Mouse (Mus musculus): ENCODE data around the gene Riok1. TPM values are rescaled to one million over a fixed set of nuclear protein-coding genes. Genes with fewer than 3 reads are reported as not detected.

Gene Riok1
- polyA plus RNA-seq, 1 experiment from 2014 or later: 34.2 TPM

DNA sequence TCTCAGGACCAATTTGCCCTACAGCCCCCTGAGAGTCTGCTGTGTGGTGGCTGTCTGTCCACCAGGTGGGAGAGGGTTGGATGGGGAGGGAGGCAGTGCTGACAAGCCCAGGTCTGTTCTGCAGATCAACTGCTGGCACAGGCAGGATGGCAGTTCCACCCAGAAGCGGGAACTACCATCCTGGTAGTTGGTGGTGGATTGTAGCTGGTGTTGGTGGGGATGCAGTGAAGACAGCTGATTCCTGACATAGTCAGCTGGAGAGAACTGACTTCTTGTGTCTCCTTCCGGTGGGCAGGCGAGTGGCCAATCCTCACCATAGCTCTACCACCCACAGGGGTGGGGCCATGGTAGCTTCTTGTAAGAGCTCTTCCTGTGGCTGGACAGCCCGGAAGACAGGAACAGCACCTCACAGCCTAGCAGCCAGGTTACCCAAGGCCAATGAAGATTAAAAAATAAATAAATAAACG, 26.3 kb upstream of the Riok1 start:
- ATAC-seq (ENCODE audit: insufficient number of reproducible peaks, low FRiP score): no peak
- no peak overlapping the region for H3K9ac ChIP-seq
- H3K27ac ChIP-seq (ENCODE audit: poor library complexity, severe bottlenecking): no peak overlapping the region
- H3K4me2 ChIP-seq: no peak overlapping the region
- no peak overlapping the region for H3K4me3 ChIP-seq
- H3K4me1 ChIP-seq (replicated peaks): no peaks in the 10 kb centered on the region
- 70% methylated on average over 5 of the region's 5 CpGs for WGBS
- H3K9me3 ChIP-seq (replicated peaks): 0 out of 2 replicates have a peak, but pooled peaks cover 2% of the 10 kb centered on the region
- H3K27me3 ChIP-seq (replicated peaks): no peaks in the 10 kb centered on the region
- H3K36me3 ChIP-seq: no peaks in the 10 kb centered on the region

DNA sequence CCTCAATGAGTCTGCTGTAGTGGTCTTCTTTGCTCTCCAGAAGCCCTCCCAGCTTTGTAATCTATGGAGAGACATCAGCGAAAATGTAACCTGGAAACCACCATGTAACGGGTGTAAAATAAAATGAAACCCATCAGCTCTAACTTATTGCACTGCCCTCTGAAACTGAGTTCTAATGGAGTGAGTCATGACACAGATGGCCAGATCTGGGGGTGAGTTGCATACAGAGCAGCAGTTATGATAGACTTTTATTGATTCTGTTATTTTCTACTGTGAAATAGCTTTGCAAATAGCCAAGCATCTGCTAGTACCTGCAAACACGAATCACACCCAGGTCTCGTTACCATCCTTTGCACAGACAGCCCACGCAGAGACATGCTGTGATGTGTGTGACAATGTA, 24.4 kb upstream of the Riok1 start:
- no peak for ATAC-seq (ENCODE audit: insufficient number of reproducible peaks, low FRiP score)
- Histone ChIP-seq H3K4me1 (replicated peaks) (no peaks in the 10 kb centered on the region), H3K9ac (no peak overlapping the region), H3K36me3 (no peaks in the 10 kb centered on the region), H3K4me2 (no peak overlapping the region), H3K27ac (ENCODE audit: poor library complexity, severe bottlenecking) (no peak overlapping the region), H3K4me3 (no peak overlapping the region), H3K9me3 (replicated peaks) (peaks cover 8% of the 10 kb centered on the region; the same call in 1 of the 2 replicates), H3K27me3 (replicated peaks) (no peaks in the 10 kb centered on the region)
- WGBS: 76% methylated on average over 5 of the region's 5 CpGs

DNA sequence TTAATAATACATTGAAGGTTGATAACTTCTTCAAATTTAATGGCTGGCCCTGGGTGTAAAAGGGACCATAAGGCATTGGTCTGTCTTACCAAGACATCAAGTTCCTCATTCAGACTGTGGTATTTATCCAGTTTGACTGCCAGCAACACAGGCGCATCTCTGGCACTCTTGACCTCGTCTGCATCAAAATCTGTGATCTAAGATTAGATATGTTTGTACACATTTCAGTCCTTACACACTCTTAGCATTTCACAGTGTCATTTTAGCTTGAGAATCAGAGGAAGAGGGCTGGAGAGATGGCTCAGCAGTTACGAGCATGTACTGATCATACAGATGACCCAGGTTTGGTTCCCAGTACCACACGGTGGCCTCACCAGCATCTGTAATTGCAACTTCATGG, 21.2 kb upstream of the Riok1 start:
- Histone ChIP-seq H3K4me3 (no peak overlapping the region), H3K9ac (no peak overlapping the region), H3K27ac (ENCODE audit: poor library complexity, severe bottlenecking) (no peak overlapping the region), H3K36me3 (no peaks in the 10 kb centered on the region), H3K4me1 (replicated peaks) (no peaks in the 10 kb centered on the region), H3K4me2 (no peak overlapping the region), H3K9me3 (replicated peaks) (peaks cover 11% of the 10 kb centered on the region; the same call in 1 of the 2 replicates), H3K27me3 (replicated peaks) (no peaks in the 10 kb centered on the region)
- ATAC-seq (ENCODE audit: insufficient number of reproducible peaks, low FRiP score): no peak
- WGBS: 83% methylated on average over 4 of the region's 4 CpGs

DNA sequence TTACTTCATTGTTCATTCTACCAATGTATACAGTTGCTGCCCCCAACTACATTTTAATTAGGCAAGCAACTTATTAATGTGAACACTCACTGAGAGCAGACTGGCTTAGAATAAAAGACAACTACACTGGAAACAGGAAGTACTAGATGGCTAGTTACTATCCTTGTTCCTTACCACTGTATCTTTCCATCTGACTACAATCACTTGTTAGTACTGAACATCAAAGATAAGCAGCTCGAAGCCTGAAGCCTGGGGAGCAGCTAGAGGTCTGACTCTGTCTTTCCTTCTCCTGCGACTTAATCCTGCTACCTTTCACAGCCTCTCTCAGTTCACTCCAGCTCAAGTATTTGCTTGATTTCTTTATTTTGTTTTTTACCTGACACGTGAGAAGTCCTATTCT, 18.0 kb upstream of the Riok1 start:
- Histone ChIP-seq H3K36me3 (no peaks in the 10 kb centered on the region), H3K4me3 (no peak overlapping the region), H3K27ac (ENCODE audit: poor library complexity, severe bottlenecking) (no peak overlapping the region), H3K4me1 (replicated peaks) (no peaks in the 10 kb centered on the region), H3K9ac (no peak overlapping the region), H3K27me3 (replicated peaks) (no peaks in the 10 kb centered on the region), H3K9me3 (replicated peaks) (peaks cover 11% of the 10 kb centered on the region; the same call in 1 of the 2 replicates), H3K4me2 (no peak overlapping the region)
- WGBS: 61% methylated on average over 3 of the region's 3 CpGs
- ATAC-seq (ENCODE audit: insufficient number of reproducible peaks, low FRiP score): no peak

DNA sequence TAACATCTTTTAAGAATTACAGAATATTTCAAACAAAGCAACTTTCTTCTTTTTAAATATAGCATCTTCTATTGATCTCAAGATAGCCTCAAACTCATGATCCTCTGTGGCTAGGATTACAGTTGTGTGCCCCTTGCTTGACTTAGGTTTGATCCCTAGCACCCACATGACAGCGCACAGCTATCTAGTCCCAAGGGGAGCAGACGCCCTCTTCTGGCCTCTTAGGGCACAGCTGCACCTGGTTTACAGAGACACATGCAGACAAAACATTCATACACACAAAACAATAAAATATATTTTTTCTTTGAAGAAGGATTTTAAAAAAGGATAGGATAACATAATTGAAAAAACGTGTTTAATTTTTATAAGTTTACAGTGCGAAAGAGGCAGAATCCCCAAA, 10.9 kb upstream of the Riok1 start:
- Histone ChIP-seq H3K4me3 (no peak overlapping the region), H3K9me3 (replicated peaks) (no peaks in the 10 kb centered on the region), H3K4me1 (replicated peaks) (peaks cover 4% of the 10 kb centered on the region; the same call in 1 of the 2 replicates), H3K4me2 (no peak overlapping the region), H3K9ac (no peak overlapping the region), H3K27ac (ENCODE audit: poor library complexity, severe bottlenecking) (no peak overlapping the region), H3K36me3 (no peaks in the 10 kb centered on the region), H3K27me3 (replicated peaks) (no peaks in the 10 kb centered on the region)
- 42% methylated on average over 4 of the region's 4 CpGs for WGBS
- no peak for ATAC-seq (ENCODE audit: insufficient number of reproducible peaks, low FRiP score)

DNA sequence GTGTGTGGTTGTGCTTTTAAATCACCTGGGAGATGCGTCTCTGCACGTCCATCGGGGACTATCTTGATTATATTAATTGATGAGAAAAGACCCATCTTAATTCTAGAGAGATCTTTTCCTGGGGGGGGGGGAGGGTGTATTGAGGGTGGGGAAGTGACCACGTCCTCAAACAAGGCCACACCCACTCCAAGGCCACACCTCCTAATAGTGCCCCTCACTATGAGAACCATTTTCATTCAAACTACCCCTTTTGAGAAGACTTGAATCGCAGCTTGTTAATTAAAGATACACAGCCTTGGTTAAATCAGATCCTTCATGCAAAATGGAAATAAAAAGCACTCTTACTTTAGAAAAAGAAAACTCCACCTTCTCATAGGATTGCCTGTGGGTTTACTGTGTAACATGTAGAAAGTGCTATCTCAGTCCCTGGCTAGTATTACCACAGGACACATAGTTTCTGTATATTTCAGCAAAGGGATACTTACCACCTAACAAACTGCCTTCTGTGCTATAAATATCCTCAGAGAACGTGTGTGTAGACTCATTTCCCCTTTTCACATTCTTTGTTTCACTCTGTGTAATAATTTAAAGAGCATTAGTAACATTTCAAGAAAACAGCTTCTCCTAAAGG, 9.1 kb upstream of the Riok1 start:
- Histone ChIP-seq H3K9ac (no peak overlapping the region), H3K4me1 (replicated peaks) (peaks cover 4% of the 10 kb centered on the region; the same call in 1 of the 2 replicates), H3K36me3 (no peaks in the 10 kb centered on the region), H3K4me2 (no peak overlapping the region), H3K9me3 (replicated peaks) (no peaks in the 10 kb centered on the region), H3K27me3 (replicated peaks) (no peaks in the 10 kb centered on the region), H3K4me3 (no peak overlapping the region), H3K27ac (ENCODE audit: poor library complexity, severe bottlenecking) (no peak overlapping the region)
- ATAC-seq (ENCODE audit: insufficient number of reproducible peaks, low FRiP score): no peak
- 56% methylated on average over 6 of the region's 6 CpGs for WGBS

DNA sequence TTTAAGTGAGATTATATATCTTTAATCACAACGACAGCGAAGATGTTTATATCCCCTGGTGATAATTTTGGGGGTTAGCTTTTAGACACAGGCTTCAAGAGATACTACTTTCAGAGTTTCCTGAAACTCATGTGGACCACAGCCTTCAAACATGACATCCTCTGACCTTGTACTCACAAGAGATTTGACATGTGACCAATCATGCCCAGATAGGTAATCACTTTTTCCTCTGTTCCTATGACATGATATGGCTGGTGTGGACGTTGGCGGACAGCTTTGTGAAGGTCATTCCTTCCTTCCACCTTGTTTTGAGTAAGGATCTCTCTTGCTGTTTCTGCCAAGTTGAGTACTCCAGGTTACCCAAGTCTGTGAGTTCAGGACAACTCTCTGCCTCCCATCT, 8.4 kb upstream of the Riok1 start:
- H3K27me3 ChIP-seq (replicated peaks): no peaks in the 10 kb centered on the region
- no peak overlapping the region for H3K27ac ChIP-seq (ENCODE audit: poor library complexity, severe bottlenecking)
- no peak overlapping the region for H3K4me2 ChIP-seq
- H3K9me3 ChIP-seq (replicated peaks): no peaks in the 10 kb centered on the region
- no peak overlapping the region for H3K9ac ChIP-seq
- ATAC-seq (ENCODE audit: insufficient number of reproducible peaks, low FRiP score): no peak
- H3K36me3 ChIP-seq: no peaks in the 10 kb centered on the region
- H3K4me3 ChIP-seq: no peak overlapping the region
- WGBS: 59% methylated on average over 4 of the region's 4 CpGs
- peaks cover 4% of the 10 kb centered on the region; the same call in 1 of the 2 replicates for H3K4me1 ChIP-seq (replicated peaks)

DNA sequence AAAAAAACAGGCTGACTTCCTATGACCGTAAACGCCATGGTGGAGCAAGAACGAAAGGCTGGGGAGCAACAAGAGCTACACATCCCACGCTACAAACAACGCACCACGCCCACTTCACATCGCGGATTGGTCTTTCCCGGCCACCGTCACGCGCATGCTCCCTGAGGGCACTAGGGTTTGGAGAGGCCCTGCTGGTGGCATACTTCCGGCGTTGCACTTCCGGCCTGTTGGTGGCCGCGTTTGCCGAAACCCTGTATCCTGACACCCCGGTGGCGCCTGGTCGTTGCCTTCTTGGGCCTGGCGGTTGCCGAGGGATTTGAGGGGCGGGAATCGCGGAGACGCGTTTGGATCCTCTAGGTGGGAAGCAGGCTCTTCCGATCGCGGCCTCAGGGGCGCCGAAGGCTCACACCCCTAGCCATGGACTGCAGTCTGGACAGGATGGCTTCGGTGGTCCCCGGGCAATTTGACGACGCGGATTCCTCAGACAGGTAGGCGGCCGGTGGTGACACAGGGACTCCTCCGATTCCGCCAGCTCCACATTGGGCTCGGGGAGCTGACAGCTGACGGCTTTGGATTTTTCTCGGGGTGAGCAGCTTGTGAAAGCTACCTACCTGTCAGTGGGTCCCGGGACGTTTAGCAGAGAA, 371 bp downstream of the Riok1 start, which contains the start of gene Cage1:
Gene Cage1, minus strand, starts transcription at position 26 of the 644 bp plus-strand sequence.
- peak; percentile 94 for ATAC-seq (ENCODE audit: insufficient number of reproducible peaks, low FRiP score)
- H3K36me3 ChIP-seq: peaks cover 24% of the 10 kb centered on the region
- WGBS: under 1% methylated on average over 47 of the region's 47 CpGs

DNA sequence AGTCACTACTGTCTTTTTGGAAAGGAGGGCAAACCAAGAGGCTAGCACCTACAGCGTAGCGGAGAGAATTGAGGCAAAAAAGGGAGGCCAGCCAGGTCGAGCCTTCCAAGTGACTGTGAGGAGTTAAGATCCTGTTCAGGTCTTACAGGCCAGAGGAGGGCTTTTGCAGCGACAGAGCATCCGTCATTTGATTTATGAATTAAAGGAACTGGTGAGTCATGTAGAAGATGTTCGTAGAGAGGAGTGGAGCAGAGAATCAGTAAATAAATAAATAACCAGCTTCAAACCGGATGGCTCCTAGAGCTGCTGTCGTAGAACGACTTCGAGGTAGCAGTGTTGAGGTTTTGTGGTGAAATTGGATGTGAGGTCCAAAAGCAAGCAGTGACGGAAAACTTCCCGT, 1.0 kb downstream of the Riok1 start:
- H3K36me3 ChIP-seq: peaks cover 28% of the 10 kb centered on the region
- H3K9ac ChIP-seq: peak overlapping the region; percentile 88
- no peak for ATAC-seq (ENCODE audit: insufficient number of reproducible peaks, low FRiP score)
- no peaks in the 10 kb centered on the region for H3K27me3 ChIP-seq (replicated peaks)
- peak overlapping the region; percentile 70 for H3K4me3 ChIP-seq
- H3K27ac ChIP-seq (ENCODE audit: poor library complexity, severe bottlenecking): no peak overlapping the region
- H3K4me2 ChIP-seq: peak overlapping the region; percentile 92
- H3K4me1 ChIP-seq (replicated peaks): peaks cover 22% of the 10 kb centered on the region
- no peaks in the 10 kb centered on the region for H3K9me3 ChIP-seq (replicated peaks)
- 41% methylated on average over 12 of the region's 12 CpGs for WGBS

More for the DNA sequence above, 371 bp downstream of the Riok1 start, which contains the start of gene Cage1:
- Histone ChIP-seq H3K9ac (peak within 1 kb of the TSS; percentile 88), H3K4me2 (peak within 1 kb of the TSS; percentile 92), H3K4me3 (peak within 1 kb of the TSS; percentile 70), H3K27ac (ENCODE audit: poor library complexity, severe bottlenecking) (peak within 1 kb of the TSS; percentile 61; the same call in 1 of the 2 replicates), H3K4me1 (replicated peaks) (peaks cover 22% of the 10 kb centered on the region), H3K9me3 (replicated peaks) (no peaks in the 10 kb centered on the region), H3K27me3 (replicated peaks) (no peaks in the 10 kb centered on the region)

DNA sequence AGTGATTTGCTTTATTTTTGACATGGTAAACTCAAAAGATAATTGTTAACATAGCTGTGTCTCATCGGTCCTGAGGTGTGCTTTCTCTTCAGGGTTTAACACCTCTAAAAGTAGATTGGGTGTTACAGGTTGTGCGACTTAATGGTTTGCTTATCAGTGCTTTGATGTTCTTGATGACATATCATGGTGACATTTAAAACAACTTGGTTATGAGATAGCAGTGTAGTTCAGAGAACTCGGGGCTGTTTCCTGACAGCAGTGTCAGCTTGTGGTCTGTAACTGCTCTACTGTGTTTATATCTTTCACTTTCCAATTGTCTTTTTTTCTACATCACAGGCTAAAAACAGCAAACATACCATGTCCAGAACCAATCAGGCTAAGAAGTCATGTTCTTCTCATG, 13.1 kb downstream of the Riok1 start:
- WGBS: 35% methylated on average over 3 of the region's 3 CpGs
- Histone ChIP-seq H3K9ac (no peak overlapping the region), H3K9me3 (replicated peaks) (no peaks in the 10 kb centered on the region), H3K4me1 (replicated peaks) (no peaks in the 10 kb centered on the region), H3K27me3 (replicated peaks) (no peaks in the 10 kb centered on the region), H3K36me3 (peaks cover 85% of the 10 kb centered on the region), H3K27ac (ENCODE audit: poor library complexity, severe bottlenecking) (no peak overlapping the region), H3K4me2 (no peak overlapping the region), H3K4me3 (no peak overlapping the region)
- no peak for ATAC-seq (ENCODE audit: insufficient number of reproducible peaks, low FRiP score)

DNA sequence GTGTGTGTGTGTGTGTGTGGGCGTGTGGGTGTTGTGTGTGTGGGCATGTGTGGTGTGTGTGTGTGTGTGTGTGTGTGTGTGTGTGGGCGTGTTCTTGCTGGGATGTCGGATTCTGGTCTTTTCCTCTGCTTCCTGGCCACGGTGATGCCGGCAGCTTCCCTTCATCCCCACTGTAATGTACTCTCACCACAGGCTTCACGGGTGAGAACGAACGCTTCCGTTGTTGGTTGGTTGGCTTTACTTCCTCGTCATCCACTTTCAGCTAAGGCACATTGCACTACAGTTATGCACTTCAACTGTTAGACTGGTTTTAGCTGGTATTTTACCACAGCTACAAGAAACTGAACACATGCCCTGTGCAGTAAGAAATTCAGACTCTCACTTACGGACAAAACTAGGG, 25.9 kb downstream of the Riok1 start:
- no peak for ATAC-seq (ENCODE audit: insufficient number of reproducible peaks, low FRiP score)
- Histone ChIP-seq H3K27ac (ENCODE audit: poor library complexity, severe bottlenecking) (no peak overlapping the region), H3K4me2 (no peak overlapping the region), H3K4me1 (replicated peaks) (no peaks in the 10 kb centered on the region), H3K27me3 (replicated peaks) (no peaks in the 10 kb centered on the region), H3K4me3 (no peak overlapping the region), H3K36me3 (peaks cover 51% of the 10 kb centered on the region), H3K9ac (no peak overlapping the region), H3K9me3 (replicated peaks) (no peaks in the 10 kb centered on the region)
- WGBS: 92% methylated on average over 11 of the region's 11 CpGs
